Mouse (Mus musculus) liver, adult (tissue): ENCODE results near the gene Nek5.

Experiments
- GATA4 ChIP-seq: IDR thresholded peaks from 2 replicates; pipeline ENCODE4 v1.6.1; 2014; ENCODE audit warnings: mild to moderate bottlenecking, low read length; ENCODE audit not compliant: insufficient replicate concordance

The Nek5 gene

GRCm38 (mm10) chr8:22124220-22125152, at the start of gene Nek5:
Gene Nek5, minus strand, starts transcription at chr8:22125053.
- no peak for TF ChIP-seq GATA4

GRCm38 (mm10) chr8:22169167-22169566, 44.3 kb upstream of the Nek5 start:
- TF ChIP-seq GATA4 = no peak

- TF ChIP-seq GATA4 = no peak
Measured at GRCm38 (mm10) chr8:22166080-22166603, 41.3 kb upstream of the Nek5 start, which contains the start of gene Nek3. Gene Nek3, minus strand, starts transcription at chr8:22166435.

GRCm38 (mm10) chr8:22165251-22166079, 40.6 kb upstream of the Nek5 start:
- no peak for TF ChIP-seq GATA4

GRCm38 (mm10) chr8:22164431-22164830, 39.6 kb upstream of the Nek5 start:
- no peak for TF ChIP-seq GATA4

- TF ChIP-seq GATA4 = no peak
Measured at GRCm38 (mm10) chr8:22162206-22162605, 37.4 kb upstream of the Nek5 start.

GRCm38 (mm10) chr8:22150345-22150663, 25.5 kb upstream of the Nek5 start:
- 0 out of 2 replicates have a peak, but pooled peaks have one; percentile 16 for TF ChIP-seq GATA4

- TF ChIP-seq GATA4 = no peak
Measured at GRCm38 (mm10) chr8:22149643-22150344, 24.9 kb upstream of the Nek5 start.

- no peak for TF ChIP-seq GATA4
Measured at GRCm38 (mm10) chr8:22148367-22148740, 23.5 kb upstream of the Nek5 start.

- TF ChIP-seq GATA4 = no peak
Measured at GRCm38 (mm10) chr8:22147706-22148366, 23.0 kb upstream of the Nek5 start.

GRCm38 (mm10) chr8:22145831-22146230, 21.0 kb upstream of the Nek5 start:
- TF ChIP-seq GATA4 = no peak

- no peak for TF ChIP-seq GATA4
Measured at GRCm38 (mm10) chr8:22143764-22144491, 19.1 kb upstream of the Nek5 start.

GRCm38 (mm10) chr8:22142592-22142991, 17.7 kb upstream of the Nek5 start:
- TF ChIP-seq GATA4 = no peak

GRCm38 (mm10) chr8:22141836-22142385, 17.1 kb upstream of the Nek5 start:
- no peak for TF ChIP-seq GATA4
